Mouse (Mus musculus) effector memory CD4-positive, alpha-beta T cell, adult 7 months (primary cell): ENCODE measurements around the gene Slc39a8. TPM values are rescaled to one million over a fixed set of nuclear protein-coding genes. Genes with fewer than 3 reads are reported as not detected.

Experiments
- polyA plus RNA-seq: library from polyadenylated mRNA; unstranded; fragments of 100-300 nt; shearing (Covaris generic); gene quantifications from one replicate; pipeline ENCODE4 v1.2.1, GENCODE M21; 2017

Gene Slc39a8
- polyA plus RNA-seq: 3.1 TPM

DNA sequence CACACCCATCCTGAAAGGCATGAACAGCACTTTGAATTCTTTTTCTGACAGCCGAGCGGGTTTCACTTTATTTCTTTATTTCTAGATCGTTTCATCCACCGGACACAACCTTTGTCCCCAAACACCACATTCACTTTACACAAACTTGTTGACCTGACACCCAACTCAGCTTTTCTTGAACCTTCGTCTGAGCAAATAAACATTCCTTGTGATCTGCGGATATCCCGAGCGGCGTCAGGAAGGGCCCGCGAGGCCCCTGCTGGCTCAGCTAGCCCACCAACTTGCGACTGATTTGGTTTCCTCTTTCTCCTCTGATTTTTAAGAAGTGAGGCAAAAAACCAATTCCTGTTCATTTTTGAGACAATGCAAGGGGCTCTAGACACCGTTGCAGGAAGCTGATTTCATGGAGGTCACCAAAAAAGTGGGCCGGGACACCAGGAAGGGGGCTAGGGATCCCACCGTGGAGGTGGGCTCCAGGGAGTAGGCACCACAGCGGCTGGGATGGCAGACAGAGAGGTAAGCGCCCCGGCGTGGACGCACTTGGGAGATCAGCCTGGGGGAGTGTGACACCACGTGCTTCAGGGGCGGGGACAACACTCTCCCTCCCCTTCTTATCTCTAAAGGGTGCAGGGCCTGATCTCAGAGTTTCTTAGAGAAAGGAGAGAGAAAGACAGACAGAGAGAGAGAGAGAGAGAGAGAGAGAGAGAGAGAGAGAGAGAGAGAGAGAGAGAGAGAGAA, at the start of gene Slc39a8:
Slc39a8 (plus strand) TSS at position 264 of the 738 bp plus-strand sequence.

Other genes starting within 250 kb of the Slc39a8 start
- 71.1 TPM for gene Nfkb1, start 133.7 kb upstream of the Slc39a8 start, polyA plus RNA-seq